Mouse (Mus musculus) urinary bladder, postnatal 0 days (tissue): ENCODE results near the gene Magea3. TPM values are rescaled to one million over a fixed set of nuclear protein-coding genes. Genes with fewer than 3 reads are reported as not detected.

ENCODE experiments used
- polyA plus RNA-seq: library from polyadenylated mRNA; unstranded; fragments of >200 nt; fragmentation: Nextera tagmentation; extraction: Ambion mirVana; gene quantifications from 2 replicates; pipeline ENCODE4 v1.2.1, GENCODE M21; 2015

Magea3 gene
- polyA plus RNA-seq = not detected in 2 replicates

DNA sequence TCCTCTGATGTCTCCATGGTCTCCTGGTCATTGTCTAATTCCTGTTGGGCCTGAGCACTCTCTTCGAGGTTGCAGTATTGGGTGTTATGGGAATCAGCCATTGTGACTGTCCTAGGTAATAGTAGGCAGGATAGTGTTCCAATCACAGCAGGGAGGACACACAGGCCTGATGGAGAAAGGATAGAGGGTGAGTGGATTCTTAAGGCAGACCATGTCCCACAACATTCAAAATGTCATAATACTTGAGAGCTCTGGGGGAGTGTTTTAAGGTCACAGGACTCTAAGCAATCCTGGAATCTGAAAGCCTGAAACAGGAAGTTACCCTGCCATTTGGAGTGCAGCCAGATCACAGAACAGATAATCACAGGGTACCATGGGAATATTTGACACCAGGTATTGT lies at the start of gene Magea3:
TSS of gene Magea3 (minus strand) at position 101 of the 400 bp plus-strand sequence.

DNA sequence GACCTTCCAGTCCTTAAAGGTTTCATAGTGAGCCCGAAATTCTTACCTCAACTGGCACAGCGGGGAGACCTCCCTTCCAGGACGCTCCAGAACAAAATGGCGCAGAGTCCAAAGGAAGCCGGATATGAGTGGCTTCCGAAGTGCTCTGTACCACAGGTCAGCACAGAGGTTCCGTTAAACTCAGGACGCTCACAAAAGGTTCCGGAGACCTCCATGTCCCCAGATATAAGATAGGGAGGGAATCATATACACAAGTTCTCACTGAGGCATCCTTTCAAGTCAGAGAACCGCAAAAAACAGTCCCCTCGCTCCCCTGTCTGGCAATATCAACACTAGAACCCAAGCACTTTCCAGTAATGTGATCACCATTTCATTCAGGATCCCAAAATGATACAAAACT lies 46.4 kb upstream of the Magea3 start, which contains the start of gene Magea8:
TSS of gene Magea8 (minus strand) at position 101 of the 400 bp plus-strand sequence.

DNA sequence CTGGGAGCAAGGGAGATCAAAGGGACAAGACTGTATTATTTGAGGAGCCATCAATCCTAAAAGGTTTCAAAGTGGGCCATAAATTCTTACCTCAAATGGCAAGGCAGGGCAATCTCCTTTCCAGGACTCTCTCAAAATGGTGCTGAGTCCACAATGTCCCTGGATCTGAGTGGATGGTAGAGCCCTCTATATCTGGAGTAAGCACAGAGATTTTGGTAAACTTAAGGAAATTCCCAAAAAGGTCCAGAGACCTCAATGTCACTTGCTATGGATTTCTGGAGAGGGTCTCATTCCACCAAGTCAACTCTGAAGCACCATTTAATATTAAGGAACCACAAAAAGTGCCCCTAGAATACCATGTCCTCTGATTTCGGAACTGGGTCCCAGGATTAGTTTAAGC lies 13.4 kb downstream of the Magea3 start, which contains the start of gene Magea6:
TSS of gene Magea6 (minus strand) at position 101 of the 400 bp plus-strand sequence.

Other genes with a start within 250 kb of the Magea3 start
- not detected in 2 replicates for gene Cldn34b1, start 59.2 kb downstream of the Magea3 start, polyA plus RNA-seq
- gene Magea6, start 13.5 kb downstream of the Magea3 start, polyA plus RNA-seq = not detected in 2 replicates
- not detected in 2 replicates for gene Magea8, start 46.3 kb upstream of the Magea3 start, polyA plus RNA-seq
- not detected in 2 replicates for gene Magea5, start 113.6 kb upstream of the Magea3 start, polyA plus RNA-seq
- gene Magea1, start 140.3 kb upstream of the Magea3 start, polyA plus RNA-seq = not detected in 2 replicates
- gene Magea2, start 144.2 kb upstream of the Magea3 start, polyA plus RNA-seq = not detected in 2 replicates
- gene Cldn34b2, start 178.9 kb upstream of the Magea3 start, polyA plus RNA-seq = not detected in 2 replicates